Mouse (Mus musculus) activated CD4-positive, CD25-positive, alpha-beta regulatory T cell (primary cell): ENCODE results near the gene 5330417C22Rik. TPM values are rescaled to one million over a fixed set of nuclear protein-coding genes. Genes with fewer than 3 reads are reported as not detected.

Experiments used
- polyA plus RNA-seq, 2 experiments: library from polyadenylated mRNA; unstranded; fragments of 100-300 nt; shearing (Covaris generic); gene quantifications; one replicate each; pipeline ENCODE4 v1.2.1; 2017

Gene 5330417C22Rik
- polyA plus RNA-seq = under 1 TPM; 0.21 to 0.99 TPM

DNA sequence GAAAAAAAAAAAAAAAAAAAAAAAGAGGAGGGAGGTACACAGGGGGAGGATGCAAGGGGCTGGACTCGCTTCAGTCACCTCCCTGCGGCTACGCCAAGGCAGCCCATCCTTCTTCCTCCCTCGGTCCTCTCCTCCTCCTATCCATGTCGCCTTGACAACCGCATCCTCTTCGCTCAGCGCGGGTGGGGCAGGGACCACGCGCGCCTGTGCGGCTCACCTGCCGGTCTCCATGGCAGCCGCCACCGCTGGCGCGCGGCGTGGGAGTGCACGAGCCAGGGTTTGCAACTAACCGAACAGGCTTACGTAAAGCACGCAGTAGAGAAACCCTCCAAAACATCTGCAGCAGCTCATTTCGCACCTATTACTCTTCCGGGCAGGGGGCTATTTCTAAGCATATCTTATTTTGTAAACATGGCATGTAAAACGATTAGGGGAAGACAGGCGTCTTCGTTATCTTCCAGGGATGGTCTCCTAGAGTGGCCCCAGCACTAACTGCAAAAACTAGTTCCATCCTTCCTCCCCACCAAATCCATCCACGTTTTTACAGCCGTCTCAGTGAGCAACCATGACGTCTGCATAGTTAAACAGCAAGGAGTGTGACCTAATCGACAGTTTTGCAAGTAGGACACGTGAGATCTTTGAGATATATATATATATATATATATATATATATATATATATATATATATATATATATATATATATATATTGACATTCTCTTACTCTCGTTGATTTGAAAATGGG is at the start of gene 5330417C22Rik:
TSS of gene 5330417C22Rik (minus strand) at position 20 of the 744 bp plus-strand sequence.

DNA sequence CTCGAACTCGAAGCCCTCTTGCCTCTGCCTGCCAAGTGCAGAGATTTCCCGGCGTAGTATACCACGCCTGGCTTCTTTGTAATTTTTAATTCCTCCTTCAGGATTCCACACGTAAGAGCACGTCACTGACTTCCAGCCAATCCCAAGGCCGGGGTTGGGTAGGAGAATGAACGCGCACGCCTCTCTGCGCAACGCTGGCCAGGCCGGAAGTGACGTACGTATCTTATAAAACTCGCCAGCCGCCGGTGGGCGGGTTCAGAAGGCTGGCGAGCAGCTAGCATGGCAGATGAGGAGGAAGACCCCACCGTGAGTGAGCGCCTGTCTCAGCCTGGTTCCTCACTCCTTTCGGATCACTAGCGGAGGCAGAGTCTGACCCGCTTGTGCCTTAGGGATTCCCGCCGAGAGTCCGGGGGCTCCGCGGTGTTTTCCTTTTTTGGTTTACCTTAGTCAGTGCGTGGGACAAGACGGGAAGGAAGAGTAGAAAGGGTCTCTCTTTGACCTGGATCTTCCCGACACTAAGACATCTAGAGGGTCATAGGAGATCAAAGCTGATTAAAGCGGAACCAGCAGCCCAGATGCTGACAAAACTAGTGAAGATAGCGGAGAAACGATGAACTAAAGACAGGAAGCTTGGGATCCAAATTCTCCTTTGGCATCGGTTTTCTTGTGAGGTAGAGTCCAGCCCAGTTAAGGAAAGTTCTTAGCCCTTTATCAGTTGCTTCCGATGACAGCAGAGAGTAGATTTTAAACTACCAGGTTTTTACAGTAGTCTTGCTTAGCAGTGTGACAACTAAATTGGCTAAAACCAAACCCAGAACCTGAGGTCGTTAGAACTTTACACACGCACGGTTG is 35.3 kb upstream of the 5330417C22Rik start, which contains the start of gene Taf13:
TSS of gene Taf13 (plus strand) at position 256 of the 852 bp plus-strand sequence.

DNA sequence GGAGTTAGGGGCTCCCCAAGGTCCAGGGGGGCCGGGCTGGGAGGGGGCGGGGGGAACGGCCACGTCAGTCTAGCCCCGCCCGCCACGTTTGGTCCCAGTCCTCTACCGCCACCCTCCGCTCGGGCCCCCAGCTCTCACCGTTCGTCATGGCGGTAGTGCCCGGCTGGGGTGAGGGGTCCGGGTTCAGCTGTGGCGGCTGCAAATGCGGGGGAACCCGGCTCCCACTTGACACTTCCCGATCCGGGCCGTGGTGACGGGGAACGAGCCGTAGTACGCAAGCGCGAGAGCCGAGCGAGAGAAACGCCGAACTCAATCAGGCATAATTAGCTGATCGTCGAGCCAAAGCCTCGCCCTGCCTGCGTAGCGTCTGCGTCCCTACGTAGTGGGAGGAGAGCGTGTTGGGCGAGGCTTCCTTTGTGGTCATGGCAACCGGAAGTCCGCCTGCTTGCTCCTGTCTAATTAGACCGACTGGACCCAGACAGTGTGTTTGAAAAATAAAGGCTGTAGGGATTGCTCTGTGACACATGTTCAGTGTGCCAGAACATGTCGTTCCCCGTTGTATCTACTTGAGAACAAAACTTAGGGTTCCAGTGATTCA is 25.9 kb upstream of the 5330417C22Rik start, which contains the start of gene Tmem167b:
TSS of gene Tmem167b (minus strand) at position 334 of the 598 bp plus-strand sequence.

DNA sequence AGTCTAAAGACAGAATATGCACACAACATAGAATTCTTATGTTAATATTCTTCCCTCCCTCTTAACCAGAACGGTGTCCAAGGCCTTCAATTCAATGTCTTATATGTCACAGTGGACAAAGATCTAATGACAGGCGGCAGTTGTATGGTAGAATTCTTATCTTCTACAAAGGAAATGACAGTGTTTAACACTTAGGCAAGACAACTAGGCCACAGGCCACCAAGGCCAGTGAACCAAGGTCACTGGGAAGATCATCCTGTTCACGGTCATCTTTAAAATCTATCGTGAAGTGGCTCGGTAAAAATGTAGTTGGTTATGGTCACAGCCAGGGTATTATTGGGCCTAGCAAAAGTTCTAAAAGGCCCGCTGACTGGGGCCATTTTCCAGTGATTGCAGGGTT is 2.4 kb downstream of the 5330417C22Rik start, which contains the start of gene 1700013F07Rik:
TSS of gene 1700013F07Rik (plus strand) at position 200 of the 400 bp plus-strand sequence.

DNA sequence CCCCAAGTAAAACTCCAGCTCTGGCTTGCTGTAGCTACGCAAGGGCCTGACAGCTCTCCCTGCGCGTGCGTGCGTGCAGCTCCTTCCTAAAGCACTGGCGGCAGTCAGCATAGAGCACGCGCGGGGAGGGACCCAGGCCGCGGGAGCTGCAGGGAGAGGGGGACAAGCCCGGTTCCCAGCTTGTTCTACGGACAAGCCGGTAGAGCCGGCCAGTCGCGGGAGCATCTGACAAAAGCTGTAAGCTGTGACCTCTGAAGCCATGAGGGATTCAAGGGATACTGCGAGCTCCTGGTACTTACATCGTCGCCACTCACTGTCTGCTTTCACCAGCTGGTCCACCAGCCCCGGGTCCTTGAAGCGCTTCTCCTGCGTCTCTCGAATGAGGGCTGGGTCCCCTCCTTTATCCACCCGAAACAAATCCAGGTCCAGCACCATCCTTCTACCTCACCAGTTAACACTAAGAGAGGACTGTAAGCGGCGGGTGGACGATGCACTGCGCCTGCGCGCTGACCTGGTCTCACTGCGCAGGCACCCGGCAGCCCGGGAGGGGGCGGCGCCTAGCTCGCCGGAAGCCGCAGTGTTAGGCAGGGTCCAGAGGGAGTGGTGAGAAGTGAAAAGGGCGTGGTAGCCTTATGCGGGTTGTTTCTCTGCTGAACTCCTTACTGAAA is 91.5 kb downstream of the 5330417C22Rik start, which contains the start of gene Sars:
TSS of gene Sars (minus strand) at position 512 of the 668 bp plus-strand sequence.

DNA sequence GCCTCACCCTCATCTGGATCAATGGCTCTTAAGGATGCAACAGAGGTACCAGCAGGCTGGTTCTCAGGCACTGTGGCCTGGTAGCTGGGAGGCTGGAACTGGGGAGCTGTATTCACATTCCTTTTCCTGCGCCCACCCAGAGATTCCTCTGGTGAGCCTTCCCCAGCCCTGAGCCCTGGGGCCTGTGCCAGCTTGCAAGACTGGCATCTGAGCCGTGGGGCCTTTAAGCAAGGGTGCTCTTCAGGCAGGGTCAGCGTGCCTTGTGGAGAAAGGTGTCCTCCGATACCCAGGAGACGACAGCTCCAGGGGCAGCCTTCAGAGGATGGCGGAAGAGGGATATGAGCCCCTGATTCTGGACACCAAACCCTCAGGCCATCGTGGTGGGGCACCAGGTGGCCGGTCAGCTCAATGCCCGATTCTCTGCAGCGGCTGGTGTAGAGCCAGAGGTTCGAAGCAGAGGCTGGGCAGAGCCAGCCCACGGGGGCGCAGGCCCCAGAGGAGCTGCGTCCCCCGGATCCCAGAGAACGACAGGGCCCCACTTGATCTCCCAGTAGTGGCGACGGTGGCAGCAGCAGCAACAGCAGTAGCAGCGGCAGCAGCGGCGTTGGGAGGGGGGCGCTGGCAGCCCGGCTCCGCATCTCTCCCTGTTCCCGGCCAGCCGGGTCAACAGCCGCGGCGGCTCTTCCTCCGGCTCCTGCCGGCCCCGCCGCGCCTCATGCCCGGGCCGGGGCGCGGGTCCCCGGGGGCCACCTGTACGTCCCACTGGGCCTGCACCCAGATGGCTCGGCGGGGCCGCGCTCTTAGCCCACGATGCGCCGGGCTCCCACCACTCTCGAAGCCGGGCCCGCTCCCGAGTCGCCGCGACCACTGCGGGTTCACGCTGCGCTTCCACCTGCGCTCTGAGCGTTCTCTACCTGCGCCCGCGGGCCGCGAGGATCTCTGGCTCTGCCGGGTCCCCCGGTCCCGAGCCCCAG is 121.2 kb downstream of the 5330417C22Rik start, which contains the start of gene Celsr2:
TSS of gene Celsr2 (minus strand) at position 696 of the 974 bp plus-strand sequence.

Other genes with a start within 250 kb of the 5330417C22Rik start
- gene Mybphl, start 171.6 kb downstream of the 5330417C22Rik start, polyA plus RNA-seq = not detected
- 1 to 10 TPM; 4.3 to 5.7 TPM for gene Psrc1, start 152.7 kb downstream of the 5330417C22Rik start, polyA plus RNA-seq
- 1 to 10 TPM in 1 of 2 experiments, under 1 TPM in 1; 0.69 to 1.0 TPM for gene Celsr2, start 121.0 kb downstream of the 5330417C22Rik start, polyA plus RNA-seq
- 100 to 1,000 TPM; 157 TPM for gene Sars, start 91.3 kb downstream of the 5330417C22Rik start, polyA plus RNA-seq
- gene 1700013F07Rik, start 2.4 kb downstream of the 5330417C22Rik start, polyA plus RNA-seq = under 1 TPM in 1 of 2 experiments, not detected in 1; 0.61 TPM
- gene Tmem167b, start 25.9 kb upstream of the 5330417C22Rik start, polyA plus RNA-seq = 10 to 100 TPM; 30.1 to 33.9 TPM
- 10 to 100 TPM; 23.4 to 29.8 TPM for gene Taf13, start 35.2 kb upstream of the 5330417C22Rik start, polyA plus RNA-seq
- gene Wdr47, start 54.7 kb upstream of the 5330417C22Rik start, polyA plus RNA-seq = 10 to 100 TPM; 11.8 to 15.3 TPM
- gene Clcc1, start 117.4 kb upstream of the 5330417C22Rik start, polyA plus RNA-seq = 10 to 100 TPM; 50.3 to 65.5 TPM
- gene Gpsm2, start 185.8 kb upstream of the 5330417C22Rik start, polyA plus RNA-seq = 10 to 100 TPM; 11.0 to 16.5 TPM
- under 1 TPM in 1 of 2 experiments, not detected in 1; 0.26 TPM for gene Aknad1, start 203.1 kb upstream of the 5330417C22Rik start, polyA plus RNA-seq